8 mouse cellular contexts compared by ENCODE assay signal in the genomic region with DNA sequence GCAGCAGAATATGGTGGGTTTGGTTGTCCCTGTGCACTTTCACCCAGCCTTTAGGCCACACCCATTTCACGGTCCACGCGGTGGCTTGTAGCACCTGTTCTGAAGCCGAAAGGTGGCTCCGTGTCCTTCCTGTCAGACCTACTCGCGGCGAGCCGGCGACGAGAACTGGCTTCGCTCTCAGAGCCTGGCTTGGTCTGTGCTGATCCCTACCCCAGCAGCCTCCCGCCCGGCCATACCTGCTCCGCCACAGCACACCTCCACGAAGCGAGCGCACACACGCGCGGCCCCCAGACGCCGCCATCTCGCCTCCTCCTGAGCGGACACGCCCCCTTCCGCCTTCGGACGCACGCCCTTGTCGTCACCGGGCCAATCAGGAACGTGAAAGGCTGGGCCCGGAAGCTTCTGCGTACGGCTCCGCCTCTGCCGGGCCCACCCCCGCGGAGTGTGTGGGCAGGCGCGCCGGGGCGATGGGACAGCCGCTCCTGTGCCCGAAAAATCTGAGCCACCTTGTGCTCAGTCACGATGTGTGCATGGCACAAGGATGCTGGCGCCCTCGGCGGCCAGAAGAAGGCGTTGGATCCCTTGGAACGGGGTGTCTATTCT. TPM values are rescaled to one million over a fixed set of nuclear protein-coding genes. Genes with fewer than 3 reads are reported as not detected.
A peak's percentile ranks its signal among the peaks of the same experiment; 100 is the strongest.
DNase-seq lines count a peak whose midpoint lies in the region; ATAC-seq lines count a peak whose summit lies in the region.

A gene (minus strand): TSS at position 334 of the 603 bp plus-strand sequence.

- peak within 1 kb of the TSS; percentile 56 for H3K9ac ChIP-seq in kidney, embryonic 15.5 days

- H3K9me3 ChIP-seq in heart, embryonic 10.5 days, result no peaks in the 10 kb centered on the region
- no peaks in the 10 kb centered on the region for H3K9me3 ChIP-seq in kidney, embryonic 15.5 days (replicated peaks)

- H3K4me2 ChIP-seq in kidney, embryonic 15.5 days, result peak within 1 kb of the TSS; percentile 63

- peaks cover 5% of the 10 kb centered on the region; the same call in 1 of the 2 replicates for H3K4me1 ChIP-seq in heart, embryonic 10.5 days
- H3K4me1 ChIP-seq in kidney, embryonic 15.5 days, result peaks cover 12% of the 10 kb centered on the region

- H3K4me3 ChIP-seq in heart, embryonic 10.5 days, result peak within 1 kb of the TSS; percentile 90
- peak within 1 kb of the TSS; percentile 78 for H3K4me3 ChIP-seq in kidney, embryonic 15.5 days (replicated peaks)

- no peaks in the 10 kb centered on the region for H3K27me3 ChIP-seq in heart, embryonic 10.5 days (ENCODE audit: insufficient read depth, poor library complexity, severe bottlenecking)
- no peaks in the 10 kb centered on the region for H3K27me3 ChIP-seq in kidney, embryonic 15.5 days

- peak; percentile 100 for ATAC-seq in erythroblast, adult 5-6 weeks (replicated peaks; ENCODE audit: low FRiP score, poor library complexity, severe bottlenecking)
- peak; percentile 99 for ATAC-seq in kidney, embryonic 15.5 days (replicated peaks; ENCODE audit: low FRiP score)
- peak; percentile 98 for ATAC-seq in monocyte, adult 5-6 weeks (replicated peaks; ENCODE audit: insufficient number of reproducible peaks, low FRiP score, low TSS enrichment, poor library complexity, severe bottlenecking)

- peak within 1 kb of the TSS; percentile 82 for H3K27ac ChIP-seq in heart, embryonic 10.5 days
- peak within 1 kb of the TSS; percentile 52 for H3K27ac ChIP-seq in kidney, embryonic 15.5 days

- 0% methylated on average over 52 of the region's 52 CpGs for WGBS in heart, embryonic 10.5 days
- under 1% methylated on average over 52 of the region's 52 CpGs for WGBS in kidney, embryonic 15.5 days

- peaks cover 30% of the 10 kb centered on the region; the same call in 1 of the 2 replicates for H3K36me3 ChIP-seq in heart, embryonic 10.5 days
- peaks cover 12% of the 10 kb centered on the region for H3K36me3 ChIP-seq in kidney, embryonic 15.5 days

- peak; percentile 95 for DNase-seq in B cell, adult 2 months
- DNase-seq in brain, adult 2 months (ENCODE audit: low read depth, low spot score), result peak; percentile 98
- DNase-seq in heart, embryonic 10.5 days (ENCODE audit: low spot score), result peak; percentile 97
- peak; percentile 94 for DNase-seq in liver
- peak; percentile 91 to 95 for DNase-seq in spleen, postnatal 4 days (ENCODE audit: low spot score in 2 of 2)

RNA-seq across cellular contexts. Expression of the gene that starts here (rescaled TPM):
- 6.0 and 14.4 TPM in 2 replicates for total RNA-seq in erythroblast, adult 5-6 weeks (2015; ENCODE audit: low replicate concordance)
- total RNA-seq in erythroblast, adult 5-6 weeks (2017; ENCODE audit: low replicate concordance), result 4.3 and 10.2 TPM in 2 replicates
- polyA plus RNA-seq in heart, embryonic 10.5 days (2016; fragmentation: Nextera tagmentation; extraction: Ambion mirVana), result 60.5 and 65.5 TPM in 2 replicates
- polyA plus RNA-seq in kidney, embryonic 15.5 days (2015; fragmentation: Nextera tagmentation; extraction: Ambion mirVana), result 76.0 and 82.6 TPM in 2 replicates
- total RNA-seq in monocyte, adult 5-6 weeks (2017), result 60.8 to 66.8 TPM (median 63.1 TPM) in 3 replicates

Comparison
In these comparisons a context has a peak if more than half of its experiments do, and no peak if none do; other contexts are left out.
1. Peak in every context shown above with its lines: DNase-seq, ATAC-seq, H3K4me3 ChIP-seq and H3K27ac ChIP-seq.